Mouse (Mus musculus): Measurements from ENCODE around the gene Gfer. TPM values are rescaled to one million over a fixed set of nuclear protein-coding genes. Genes with fewer than 3 reads are reported as not detected.

Gfer gene
- total and polyA plus RNA-seq, 3 experiments = 14.0 to 21.5 (median 20.3) TPM

- intact Hi-C loops (cut with DNase I) = no loop called here
- no peaks in the 10 kb centered on the region for H3K36me3 ChIP-seq (ENCODE audit: control insufficient read depth, insufficient read depth, low read length)
- DNase-seq = no peak
- no peaks in the 10 kb centered on the region for H3K79me2 ChIP-seq (replicated peaks; ENCODE audit: control insufficient read depth, insufficient read depth, low read length)
- no peaks in the 10 kb centered on the region; the same call in 1 of the 2 replicates for H3K4me1 ChIP-seq (ENCODE audit: control insufficient read depth, insufficient read depth, low read length)
- 69% methylated on average over 9 of the region's 9 CpGs for WGBS
- H3K27me3 ChIP-seq (ENCODE audit: control insufficient read depth, insufficient read depth, low read length) = no peaks in the 10 kb centered on the region
- H3K9ac ChIP-seq (ENCODE audit: low read depth, low read length) = no peak overlapping the region
- TF ChIP-seq POLR2A (IDR thresholded peaks at IDR 0.05; ENCODE audit: insufficient read depth, low read depth, low read length) (no peak), EP300 (IDR thresholded peaks at IDR 0.05; ENCODE audit: insufficient read depth, low read depth, low read length) (no peak)
- H3K27ac ChIP-seq = no peak overlapping the region
- no peak overlapping the region for H3K4me3 ChIP-seq
Measured at GRCm38 (mm10) chr17:24698715-24699114, 2.8 kb upstream of the Gfer start.

DNA sequence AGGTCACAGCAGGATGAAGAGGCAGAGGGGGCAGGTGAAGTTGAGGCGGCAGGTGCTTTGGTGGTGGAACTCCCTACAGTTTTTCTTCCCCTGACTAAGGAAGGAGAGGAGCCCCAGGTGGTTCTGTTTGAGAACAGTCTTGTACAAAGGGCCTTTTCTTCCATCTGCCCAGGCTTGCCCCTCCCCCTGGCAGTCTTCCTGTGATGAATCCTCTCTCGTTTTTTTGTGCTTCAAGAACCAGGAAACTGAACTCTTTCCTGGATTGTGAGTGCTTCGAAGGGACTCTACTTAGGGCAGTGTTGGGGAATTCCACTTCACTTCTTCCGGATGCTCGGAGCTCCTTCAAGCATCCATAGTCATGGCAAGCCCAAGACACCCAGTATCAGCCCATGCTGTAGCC is 2.0 kb upstream of the Gfer start:
- no peaks in the 10 kb centered on the region for H3K36me3 ChIP-seq (ENCODE audit: control insufficient read depth, insufficient read depth, low read length)
- TF ChIP-seq CTCF (IDR thresholded peaks at IDR 0.05) (no peak), POLR2A (IDR thresholded peaks at IDR 0.05; ENCODE audit: insufficient read depth, low read depth, low read length) (no peak), EP300 (IDR thresholded peaks at IDR 0.05; ENCODE audit: insufficient read depth, low read depth, low read length) (no peak)
- H3K4me1 ChIP-seq (ENCODE audit: control insufficient read depth, insufficient read depth, low read length) = no peaks in the 10 kb centered on the region; the same call in 1 of the 2 replicates
- no peak for DNase-seq
- no peaks in the 10 kb centered on the region for H3K79me2 ChIP-seq (replicated peaks; ENCODE audit: control insufficient read depth, insufficient read depth, low read length)
- intact Hi-C loops (cut with DNase I) = no loop called here
- 24% methylated on average over 5 of the region's 5 CpGs for WGBS
- no peak overlapping the region for H3K9ac ChIP-seq (ENCODE audit: low read depth, low read length)
- no peaks in the 10 kb centered on the region for H3K27me3 ChIP-seq (ENCODE audit: control insufficient read depth, insufficient read depth, low read length)
- no peak overlapping the region for H3K4me3 ChIP-seq
- H3K27ac ChIP-seq = no peak overlapping the region

- 11% methylated on average over 51 of the region's 51 CpGs for WGBS
- H3K4me3 ChIP-seq = peak overlapping the region; percentile 49
- DNase-seq = no peak
- no peaks in the 10 kb centered on the region for H3K27me3 ChIP-seq (ENCODE audit: control insufficient read depth, insufficient read depth, low read length)
- no peak for TF ChIP-seq CTCF (IDR thresholded peaks at IDR 0.05)
- TF ChIP-seq EP300 (IDR thresholded peaks at IDR 0.05; ENCODE audit: insufficient read depth, low read depth, low read length) = no peak
- no peak for TF ChIP-seq POLR2A (IDR thresholded peaks at IDR 0.05; ENCODE audit: insufficient read depth, low read depth, low read length)
- no peaks in the 10 kb centered on the region; the same call in 1 of the 2 replicates for H3K4me1 ChIP-seq (ENCODE audit: control insufficient read depth, insufficient read depth, low read length)
- peak overlapping the region; percentile 79 for H3K27ac ChIP-seq
- intact Hi-C loops (cut with DNase I) = loop anchor here (1.0 to 2.0 kb wide), 2 partner anchors 12 to 19 kb away; partner anchors contain the start of gene Tbl3
- H3K36me3 ChIP-seq (ENCODE audit: control insufficient read depth, insufficient read depth, low read length) = no peaks in the 10 kb centered on the region
- peak overlapping the region; percentile 84 for H3K9ac ChIP-seq (ENCODE audit: low read depth, low read length)
- H3K79me2 ChIP-seq (replicated peaks; ENCODE audit: control insufficient read depth, insufficient read depth, low read length) = no peaks in the 10 kb centered on the region
Measured at GRCm38 (mm10) chr17:24695326-24696010, 488 bp downstream of the Gfer start.

DNA sequence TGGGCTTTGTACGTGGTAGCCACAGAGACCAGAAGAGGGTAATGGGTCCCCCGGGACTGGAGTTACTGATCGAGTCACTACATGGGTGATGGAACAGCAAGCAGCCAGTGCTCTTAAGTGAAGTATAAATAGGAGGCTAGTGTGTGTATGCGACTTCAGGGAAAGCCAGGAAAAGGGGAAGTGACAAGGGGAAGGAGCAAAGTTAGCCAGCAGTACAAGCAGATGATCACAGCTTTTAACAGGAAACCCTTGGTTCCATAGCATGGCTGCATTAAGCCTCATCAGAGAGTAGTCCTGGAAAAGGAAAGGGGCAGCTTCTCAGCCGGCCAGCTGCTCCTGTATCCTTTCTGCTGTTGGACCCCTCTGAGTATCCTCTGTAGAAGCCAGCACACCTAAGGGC is 3.6 kb downstream of the Gfer start:
- WGBS = 64% methylated on average over 5 of the region's 5 CpGs
- Histone ChIP-seq H3K36me3 (ENCODE audit: control insufficient read depth, insufficient read depth, low read length) (no peaks in the 10 kb centered on the region), H3K27me3 (ENCODE audit: control insufficient read depth, insufficient read depth, low read length) (peaks cover 4% of the 10 kb centered on the region), H3K9ac (ENCODE audit: low read depth, low read length) (no peak overlapping the region), H3K4me3 (no peak overlapping the region), H3K79me2 (replicated peaks; ENCODE audit: control insufficient read depth, insufficient read depth, low read length) (no peaks in the 10 kb centered on the region), H3K4me1 (ENCODE audit: control insufficient read depth, insufficient read depth, low read length) (no peaks in the 10 kb centered on the region; the same call in 1 of the 2 replicates), H3K27ac (no peak overlapping the region)
- intact Hi-C loops (cut with DNase I) = no loop called here
- TF ChIP-seq CTCF (IDR thresholded peaks at IDR 0.05) = no peak
- no peak for TF ChIP-seq POLR2A (IDR thresholded peaks at IDR 0.05; ENCODE audit: insufficient read depth, low read depth, low read length)
- no peak for TF ChIP-seq EP300 (IDR thresholded peaks at IDR 0.05; ENCODE audit: insufficient read depth, low read depth, low read length)
- no peak for DNase-seq

DNA sequence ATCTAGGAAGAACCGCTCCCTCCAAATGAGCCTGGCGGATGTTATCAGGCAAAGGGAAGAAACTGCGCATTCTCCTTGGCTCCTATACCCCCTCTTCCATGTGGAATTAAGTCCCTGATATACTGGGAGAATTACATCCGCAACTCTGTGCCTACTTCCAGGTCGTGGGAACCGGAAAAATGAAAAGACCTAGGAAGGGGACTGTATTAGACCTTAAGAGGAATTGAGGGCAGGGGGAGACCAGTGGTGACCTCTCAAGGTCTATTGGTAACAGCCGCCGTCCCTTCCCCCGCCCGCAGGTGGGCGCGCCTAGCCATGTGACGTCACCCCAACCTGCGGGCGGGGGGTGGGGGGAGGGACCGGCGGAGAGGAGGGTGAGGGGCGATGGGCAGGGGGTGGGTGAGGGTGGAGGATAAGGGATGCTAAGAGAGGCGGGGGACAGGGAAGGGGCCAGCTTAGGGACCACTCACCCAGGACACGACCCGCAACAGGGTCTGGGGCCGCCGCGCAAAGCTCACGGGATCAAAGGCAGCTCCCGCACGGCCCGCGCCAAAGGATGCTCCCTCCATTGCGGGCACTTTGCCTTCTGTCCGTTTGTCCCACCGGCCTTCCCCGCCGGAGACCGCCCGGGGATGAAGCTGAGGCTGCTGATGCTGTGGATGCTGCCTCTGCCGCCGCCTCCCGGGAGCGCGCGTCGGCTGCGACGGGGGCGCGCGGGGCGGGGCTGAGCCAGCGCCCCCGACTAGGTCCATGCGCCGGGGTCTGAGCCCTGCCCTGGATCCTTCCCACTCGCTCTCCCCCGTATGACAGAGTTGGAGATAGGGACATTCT is 6.5 kb downstream of the Gfer start, which contains the start of gene Syngr3:
Syngr3 (minus strand) TSS at position 705 of the 831 bp plus-strand sequence.
- H3K4me3 ChIP-seq = peak within 1 kb of the TSS; percentile 37
- TF ChIP-seq EP300 (IDR thresholded peaks at IDR 0.05; ENCODE audit: insufficient read depth, low read depth, low read length) (no peak), CTCF (IDR thresholded peaks at IDR 0.05) (no peak), POLR2A (IDR thresholded peaks at IDR 0.05; ENCODE audit: insufficient read depth, low read depth, low read length) (no peak)
- WGBS = 2% methylated on average over 49 of the region's 55 CpGs
- H3K27ac ChIP-seq = no peak within 1 kb of the TSS
- H3K36me3 ChIP-seq (ENCODE audit: control insufficient read depth, insufficient read depth, low read length) = no peaks in the 10 kb centered on the region
- 0 out of 2 replicates have a peak within 1 kb of the TSS, but pooled peaks have one; percentile 33 for H3K9ac ChIP-seq (ENCODE audit: low read depth, low read length)
- H3K4me1 ChIP-seq (ENCODE audit: control insufficient read depth, insufficient read depth, low read length) = no peaks in the 10 kb centered on the region
- no peak for DNase-seq
- intact Hi-C loops (cut with DNase I) = no loop called here
- H3K79me2 ChIP-seq (replicated peaks; ENCODE audit: control insufficient read depth, insufficient read depth, low read length) = no peaks in the 10 kb centered on the region
- H3K27me3 ChIP-seq (ENCODE audit: control insufficient read depth, insufficient read depth, low read length) = peaks cover 4% of the 10 kb centered on the region
